Mouse (Mus musculus): ENCODE results near the gene Gsk3a.
A peak's percentile ranks its signal among the peaks of the same experiment; 100 is the strongest.

Gene Gsk3a

DNA sequence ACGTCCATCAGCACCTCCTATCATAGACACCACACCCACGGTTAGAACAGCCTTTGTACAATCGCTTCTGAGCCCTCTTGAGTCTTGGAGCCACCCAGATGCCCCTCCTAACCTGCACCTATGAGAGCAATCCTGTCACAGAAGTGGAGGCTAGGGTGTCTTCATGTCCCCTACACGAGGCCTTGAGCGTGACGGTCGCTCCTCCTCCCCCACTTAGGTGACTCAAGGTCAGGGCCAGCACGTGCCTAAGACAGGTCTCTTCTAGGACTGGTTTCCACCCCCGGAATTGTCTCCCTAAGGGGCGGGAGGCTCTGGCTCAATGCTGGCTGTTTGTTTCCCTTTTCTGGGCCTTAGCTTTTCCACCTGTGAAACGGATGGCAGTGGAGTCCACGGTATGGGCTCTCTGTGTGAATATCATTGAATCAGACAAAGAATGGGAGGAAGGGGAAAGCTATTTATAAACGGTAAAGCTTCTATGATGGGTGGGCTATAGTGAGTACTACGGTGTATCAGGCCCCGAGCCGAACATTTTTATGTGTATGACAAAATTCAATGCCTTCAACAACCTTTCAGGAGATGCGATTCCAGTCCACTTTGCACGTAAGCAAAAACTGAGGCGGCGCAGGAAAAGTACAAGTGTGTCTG, 17.1 kb downstream of the Gsk3a start, which contains the start of gene Dedd2:
Dedd2 (minus strand) TSS at position 159 of the 645 bp plus-strand sequence.
- peak; percentile 49 for DNase-seq (ENCODE audit: low spot score)

DNA sequence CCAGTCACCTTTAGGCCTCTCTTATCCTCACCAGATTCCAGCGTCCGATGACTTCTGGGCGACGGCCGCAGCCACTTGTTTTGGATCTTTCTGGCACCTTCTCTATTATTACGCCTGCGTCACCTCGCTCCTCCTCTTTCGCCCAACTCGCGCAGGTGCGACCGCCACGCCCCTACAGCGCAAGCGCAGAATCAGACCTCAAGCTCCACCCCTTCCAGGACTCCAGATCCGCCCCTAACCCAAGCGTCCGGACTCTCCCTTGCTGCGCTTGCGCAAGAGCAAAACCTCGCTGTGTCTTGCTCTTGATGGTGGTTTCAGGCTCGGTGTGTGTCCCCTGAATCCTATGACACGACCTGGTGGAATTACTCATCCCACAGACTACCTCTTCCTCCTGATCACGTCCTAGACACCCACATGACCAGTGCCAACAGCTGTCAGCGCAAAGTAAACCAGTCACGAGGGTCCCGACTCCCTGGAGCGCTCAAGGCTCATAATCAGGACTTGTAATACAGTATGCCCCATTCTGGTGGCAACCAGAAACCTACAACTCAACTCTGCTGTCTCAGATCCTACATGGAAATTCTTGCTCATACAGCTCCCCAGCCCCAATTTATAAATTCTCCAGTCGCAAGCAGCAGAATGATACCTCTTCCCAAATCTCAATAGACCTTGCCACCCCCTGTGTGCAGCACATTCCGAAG, 17.7 kb downstream of the Gsk3a start:
- DNase-seq (ENCODE audit: low spot score): peak; percentile 97

DNA sequence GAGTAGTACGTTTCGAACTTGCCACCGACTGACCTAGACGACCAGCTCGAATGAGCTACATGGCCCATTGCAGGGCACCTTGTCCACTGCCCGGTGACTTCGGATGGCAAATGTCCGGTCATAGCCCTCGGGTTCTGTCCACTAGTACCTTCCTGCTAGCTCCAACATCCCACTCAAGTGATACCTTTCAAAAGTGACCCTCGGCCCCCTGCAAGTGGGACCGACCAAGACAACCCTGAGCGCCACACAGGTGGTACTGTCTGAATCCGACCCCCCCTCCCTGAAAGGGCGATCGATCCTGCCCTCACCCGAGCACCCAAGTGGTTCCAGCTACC, 18.3 kb downstream of the Gsk3a start:
- DNase-seq (ENCODE audit: low spot score): no peak

DNA sequence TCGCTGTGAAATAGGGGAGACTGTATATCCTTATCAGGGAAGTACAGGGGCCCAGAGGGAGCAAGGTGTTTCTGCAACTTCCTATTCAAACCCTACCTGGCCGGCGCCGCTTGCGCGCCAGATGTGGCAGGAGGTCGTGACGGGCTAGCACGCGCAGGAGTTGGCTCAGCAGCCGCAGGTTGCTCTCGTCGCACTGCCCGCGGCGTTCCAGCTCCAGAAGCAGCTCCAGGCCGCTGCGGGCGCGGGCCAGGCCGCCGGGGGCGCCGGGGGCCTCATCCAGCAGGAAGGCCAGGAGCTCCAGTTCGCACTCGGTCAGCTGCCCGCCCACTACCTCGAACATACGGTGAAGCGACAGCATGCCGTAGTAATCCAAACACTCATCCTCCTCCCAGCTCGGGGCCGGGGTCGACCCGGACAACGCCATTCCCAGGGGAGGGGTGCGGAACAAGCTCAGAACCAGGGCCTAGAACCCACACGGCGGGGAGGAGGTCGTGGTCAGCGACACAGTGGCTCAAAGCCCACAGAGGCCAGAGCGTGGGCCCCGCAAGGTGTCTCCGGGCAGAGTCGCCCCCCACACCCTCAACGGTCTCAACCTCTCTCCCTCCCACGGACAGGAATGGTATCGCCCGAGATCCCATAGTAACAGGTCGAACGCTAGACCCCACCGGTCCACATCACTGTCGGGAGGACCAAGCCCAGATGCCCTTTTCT, 18.8 kb downstream of the Gsk3a start:
- peak; percentile 51 for DNase-seq (ENCODE audit: low spot score)

DNA sequence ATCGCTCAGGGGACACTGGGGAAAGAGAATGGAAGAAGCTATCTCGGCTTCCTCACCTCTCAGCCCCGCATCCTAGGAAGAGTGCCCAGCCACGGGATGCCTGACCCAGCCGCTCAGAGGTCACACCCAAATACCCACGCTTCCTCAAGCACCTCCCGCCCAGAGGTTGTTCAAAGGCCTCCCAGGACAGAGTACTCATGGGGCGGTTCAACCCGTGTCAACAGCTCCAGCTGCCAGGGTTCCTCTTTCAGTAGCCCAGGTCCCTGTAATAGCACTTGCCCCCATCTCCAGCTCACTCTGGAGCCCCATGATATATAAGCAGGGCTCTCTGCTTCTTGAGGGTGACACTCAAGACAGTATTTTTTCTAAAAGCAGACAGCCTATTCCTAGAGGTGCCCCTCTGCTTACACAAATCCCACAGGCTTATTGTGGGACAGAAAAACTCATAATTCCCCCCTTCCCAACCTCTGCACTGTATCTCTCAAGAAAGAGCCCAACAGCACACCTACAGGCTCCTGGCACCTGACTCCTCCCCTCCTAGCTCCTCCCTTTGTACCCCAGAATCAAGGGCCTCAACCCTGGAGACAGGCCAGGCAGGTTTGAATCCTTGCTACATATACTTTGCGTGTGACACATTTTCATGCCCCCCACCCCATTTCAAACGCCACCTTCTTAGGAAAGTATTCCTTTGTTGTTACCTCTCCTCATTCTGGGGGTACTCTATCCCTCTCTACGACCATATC, 19.8 kb downstream of the Gsk3a start:
- no peak for DNase-seq (ENCODE audit: low spot score)

DNA sequence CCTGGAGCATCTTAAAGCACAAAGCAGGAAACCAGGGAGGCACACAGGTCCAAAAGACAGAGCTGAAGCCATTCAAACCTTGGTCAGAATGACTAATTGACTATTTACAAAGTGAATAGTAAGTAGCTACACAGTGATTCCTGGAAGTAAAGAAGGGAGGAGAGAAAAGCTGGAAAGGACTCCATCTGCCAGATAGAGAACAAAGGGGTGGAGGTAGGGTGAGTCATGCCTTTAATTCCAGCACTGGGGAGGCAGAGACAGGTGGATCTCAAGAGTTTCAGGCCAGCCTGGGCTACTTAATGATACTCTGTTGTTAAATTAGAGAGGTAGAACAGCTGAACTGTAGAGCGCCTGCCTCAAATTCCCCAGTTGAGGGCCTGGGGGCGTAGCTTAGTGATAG, 23.5 kb downstream of the Gsk3a start:
- no peak for DNase-seq (ENCODE audit: low spot score)

DNA sequence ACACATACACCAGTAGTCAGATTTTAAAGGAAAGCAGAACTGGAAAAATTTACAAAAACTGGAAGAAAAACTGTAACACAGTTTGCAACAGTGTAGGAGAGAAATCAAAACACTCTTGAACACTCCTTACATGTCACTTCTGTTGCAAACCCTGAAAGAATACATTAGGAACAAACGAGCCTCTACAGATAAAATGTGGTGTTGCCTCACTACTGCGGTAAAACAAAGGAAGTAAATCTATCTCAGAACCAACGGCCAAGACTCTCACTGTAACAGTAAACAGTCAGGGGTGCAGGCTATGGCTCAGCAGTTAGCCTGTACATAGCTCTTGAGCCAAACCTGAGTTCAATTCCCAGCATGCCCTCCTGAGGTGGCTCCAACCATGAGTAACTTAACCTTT, 24.6 kb downstream of the Gsk3a start:
- DNase-seq (ENCODE audit: low spot score): no peak

DNA sequence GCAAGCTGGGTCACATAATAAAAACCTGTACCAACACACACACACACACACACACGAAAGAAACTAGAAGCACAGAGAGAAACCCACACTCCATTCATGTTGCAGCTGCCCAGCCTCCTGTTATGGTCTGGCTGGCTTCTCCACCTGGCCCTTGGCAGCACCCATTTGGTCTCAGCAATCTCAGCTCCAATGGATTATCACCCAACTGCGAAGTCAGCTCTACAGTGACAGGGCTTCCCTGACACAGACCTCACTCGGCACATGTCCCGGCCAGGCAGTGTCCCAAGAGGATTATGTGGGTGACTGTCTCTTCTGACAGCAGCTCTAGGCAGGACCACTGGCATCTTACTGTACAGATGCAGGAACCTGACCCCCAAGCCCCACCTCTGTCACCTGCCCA, 27.2 kb downstream of the Gsk3a start:
- no peak for DNase-seq (ENCODE audit: low spot score)

DNA sequence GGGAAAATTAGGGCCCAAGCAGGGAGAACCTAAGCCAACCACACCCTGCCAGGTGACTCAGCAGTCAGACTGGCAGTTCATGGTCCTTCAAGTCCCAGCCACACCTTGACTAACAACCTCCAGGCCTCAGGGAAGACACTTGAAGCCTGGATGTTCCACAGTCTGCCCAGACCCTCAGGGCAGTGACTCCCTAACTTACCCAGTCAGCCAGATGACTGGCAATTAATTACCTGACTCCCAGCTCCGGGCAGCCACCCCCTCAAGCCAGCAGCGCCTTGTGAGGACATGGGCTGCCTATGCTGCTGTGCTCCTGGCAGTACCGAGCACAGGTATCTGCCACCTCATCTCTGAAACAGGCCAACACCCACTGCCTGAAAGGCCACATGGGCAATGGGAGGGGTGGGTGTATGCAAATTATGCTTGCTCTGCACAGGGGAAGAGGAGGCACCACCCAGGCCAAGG, 28.5 kb downstream of the Gsk3a start:
- no peak for DNase-seq (ENCODE audit: low spot score)

DNA sequence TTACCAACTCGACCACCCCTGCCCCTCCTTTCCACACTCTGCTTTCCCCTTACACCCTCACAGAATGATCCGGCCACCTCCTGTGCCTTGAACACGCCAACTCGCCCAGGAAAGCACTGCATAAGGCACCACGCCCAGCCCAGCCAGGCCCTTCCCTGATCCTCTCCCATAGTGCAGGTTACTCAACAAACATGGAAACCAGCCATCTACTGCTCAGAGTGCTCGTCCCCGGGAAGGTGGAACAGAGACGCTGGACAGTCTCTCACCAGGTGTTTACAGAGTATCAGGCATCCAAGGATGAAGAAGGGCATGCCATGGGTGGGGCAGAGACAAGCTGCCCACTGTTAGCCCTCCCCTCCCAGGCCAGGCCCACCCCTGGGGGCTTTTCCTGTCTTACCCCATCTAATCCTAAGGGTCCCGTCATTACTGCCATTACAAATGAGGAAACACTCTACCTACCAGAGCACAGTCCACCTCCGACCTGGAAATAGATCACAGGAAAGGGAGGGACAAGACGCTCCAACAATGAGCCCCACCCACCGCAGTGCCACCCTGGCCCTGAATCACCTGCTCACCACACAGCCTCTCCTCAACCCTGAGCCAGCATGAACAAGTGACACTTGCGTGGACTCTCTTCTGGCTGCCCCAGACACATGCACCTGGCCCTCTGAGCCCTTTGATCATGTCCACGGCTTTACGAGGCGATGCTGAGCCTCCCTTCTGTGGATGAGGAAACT, 31.4 kb downstream of the Gsk3a start:
- no peak for DNase-seq (ENCODE audit: low spot score)

DNA sequence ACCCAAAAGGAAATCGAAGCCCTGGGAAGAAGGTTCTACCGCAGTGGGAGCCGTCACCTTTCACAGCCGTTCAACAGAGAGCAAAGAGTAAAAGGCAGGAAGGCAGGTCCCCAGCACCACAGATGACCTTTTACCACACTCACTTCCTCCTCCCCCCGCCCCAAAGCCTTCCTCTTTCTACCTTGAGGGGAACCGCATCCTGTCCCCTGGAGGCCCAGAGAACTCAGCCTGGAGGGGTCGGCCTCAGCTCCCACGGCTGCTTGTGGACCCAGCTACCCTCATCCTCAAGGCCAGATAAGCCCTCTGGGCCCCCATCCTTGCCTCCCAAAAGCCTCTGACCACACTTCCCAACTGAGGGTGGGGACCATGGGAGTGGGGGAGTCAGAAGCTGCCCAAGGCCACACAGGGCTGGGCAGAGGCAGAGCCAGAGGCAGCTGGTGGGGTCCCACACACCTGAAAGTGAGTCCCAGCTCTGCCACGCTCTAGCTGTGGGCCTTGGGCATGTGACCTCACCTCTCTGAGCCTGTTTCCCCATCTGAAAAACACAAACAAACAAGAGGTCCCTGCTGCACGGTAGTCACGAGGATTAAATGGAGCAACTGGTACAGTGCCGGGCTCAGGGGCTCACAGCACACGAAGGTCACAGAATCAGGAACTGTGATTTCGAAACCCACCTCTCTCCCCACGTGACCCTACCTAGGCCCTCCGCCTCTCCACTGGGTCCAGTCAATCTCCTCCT, 32.1 kb downstream of the Gsk3a start:
- no peak for DNase-seq (ENCODE audit: low spot score)

DNA sequence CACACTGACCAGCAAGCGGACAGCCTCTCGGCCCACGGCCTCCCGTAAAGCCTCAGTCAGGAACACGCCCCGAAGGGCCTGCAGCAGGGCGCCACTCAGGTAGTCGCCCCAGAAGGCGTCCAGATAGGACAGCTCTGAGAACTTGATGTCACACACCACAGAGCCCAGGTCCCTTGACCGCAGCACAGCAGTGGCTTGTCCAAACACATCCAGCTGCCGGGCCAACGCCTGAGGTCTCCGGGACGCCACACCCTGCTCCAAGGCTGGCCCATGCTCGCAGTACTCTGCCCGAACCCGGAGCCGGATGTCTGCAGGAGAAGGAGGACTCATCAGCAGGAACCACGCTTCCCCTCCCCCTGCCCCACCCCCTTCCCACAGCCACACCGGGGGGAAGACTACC, 34.0 kb downstream of the Gsk3a start:
- DNase-seq (ENCODE audit: low spot score): no peak

DNA sequence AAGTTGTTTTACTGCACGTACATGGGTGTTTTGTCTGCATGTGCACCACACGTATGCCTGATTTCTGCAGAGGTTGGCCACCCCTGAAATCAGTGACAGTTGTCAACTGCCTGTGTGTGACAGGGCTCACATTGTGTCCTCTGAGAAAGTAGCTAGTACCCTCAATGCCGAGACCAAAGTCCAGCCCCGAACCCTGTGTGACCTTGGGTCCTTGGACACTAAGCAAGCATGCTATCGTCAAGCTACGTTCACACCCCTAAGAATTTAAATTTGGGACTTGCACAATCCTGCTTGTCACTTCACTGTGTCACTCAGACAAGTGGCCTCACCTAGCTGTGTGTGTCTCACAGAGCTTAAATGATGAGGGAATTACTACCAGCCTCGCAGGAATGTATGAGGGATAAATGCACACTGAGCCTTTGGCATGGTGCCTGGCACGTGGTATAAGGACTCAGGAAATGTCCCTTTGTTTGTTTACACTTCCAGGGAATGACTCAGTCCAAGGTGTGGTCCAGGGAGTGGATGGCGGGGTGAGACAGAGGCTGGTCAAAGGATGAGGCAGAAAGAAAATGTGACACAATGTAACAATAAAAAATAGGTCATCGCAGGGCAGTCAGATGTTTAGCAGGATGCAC, 40.1 kb downstream of the Gsk3a start:
- DNase-seq (ENCODE audit: low spot score): no peak

DNA sequence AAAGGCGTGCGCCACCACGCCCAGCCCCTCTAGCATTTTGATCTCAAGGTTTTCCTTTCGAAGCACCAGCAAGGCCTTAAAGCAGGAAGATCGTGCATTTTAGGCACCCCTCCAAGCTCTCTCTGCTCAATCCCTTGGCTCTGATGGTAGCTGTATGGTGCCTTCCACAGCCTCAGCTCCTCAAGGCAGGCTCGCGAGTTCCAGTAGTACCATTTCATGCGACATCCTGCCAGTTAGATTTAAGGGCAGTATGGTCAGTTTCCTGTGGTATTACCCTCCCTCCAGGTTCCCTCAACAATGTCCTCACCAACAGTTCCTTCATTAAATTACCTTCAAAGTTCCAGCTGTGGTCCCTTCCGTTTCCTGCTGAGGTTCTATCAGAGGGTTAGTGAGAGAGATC, 41.5 kb downstream of the Gsk3a start:
- DNase-seq (ENCODE audit: low spot score): no peak

DNA sequence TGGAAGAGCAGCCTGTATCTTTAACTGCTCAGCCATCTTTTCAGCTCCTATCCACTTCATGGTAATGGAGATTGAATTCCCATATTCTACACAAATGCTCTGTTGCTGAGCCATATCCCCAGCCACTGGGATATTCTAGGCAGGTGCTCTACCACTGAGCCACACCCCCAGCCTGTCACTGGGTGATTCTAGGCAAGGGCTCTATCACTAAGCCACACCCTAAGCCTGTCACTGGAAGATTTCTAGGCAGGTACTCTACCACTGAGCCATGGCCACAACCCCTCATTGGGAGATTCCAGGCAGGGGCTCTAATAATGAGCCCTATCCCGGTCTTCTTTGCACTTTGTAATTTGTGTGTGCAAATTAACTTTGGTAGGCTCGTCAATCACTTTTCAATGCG, 42.5 kb downstream of the Gsk3a start:
- DNase-seq (ENCODE audit: low spot score): no peak

DNA sequence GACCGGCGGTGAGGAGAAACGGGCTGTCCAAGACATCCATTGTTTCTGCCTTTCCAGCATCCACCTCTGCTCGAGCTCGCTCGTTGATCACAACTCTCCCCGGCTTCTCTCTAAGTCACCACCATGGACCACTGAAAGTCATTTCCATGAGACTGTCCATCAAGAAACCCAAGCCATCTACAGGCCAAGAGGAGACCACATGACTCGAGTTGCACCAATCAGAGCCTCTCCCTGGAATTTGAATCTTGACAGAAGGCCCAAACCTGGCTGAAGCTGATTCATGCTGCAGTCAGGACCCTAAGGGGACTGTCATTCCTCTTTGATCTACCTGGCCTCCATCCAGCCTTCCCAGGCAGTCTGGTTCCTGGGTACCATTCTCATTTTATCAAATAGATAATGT, 45.5 kb downstream of the Gsk3a start:
- DNase-seq (ENCODE audit: low spot score): no peak

DNA sequence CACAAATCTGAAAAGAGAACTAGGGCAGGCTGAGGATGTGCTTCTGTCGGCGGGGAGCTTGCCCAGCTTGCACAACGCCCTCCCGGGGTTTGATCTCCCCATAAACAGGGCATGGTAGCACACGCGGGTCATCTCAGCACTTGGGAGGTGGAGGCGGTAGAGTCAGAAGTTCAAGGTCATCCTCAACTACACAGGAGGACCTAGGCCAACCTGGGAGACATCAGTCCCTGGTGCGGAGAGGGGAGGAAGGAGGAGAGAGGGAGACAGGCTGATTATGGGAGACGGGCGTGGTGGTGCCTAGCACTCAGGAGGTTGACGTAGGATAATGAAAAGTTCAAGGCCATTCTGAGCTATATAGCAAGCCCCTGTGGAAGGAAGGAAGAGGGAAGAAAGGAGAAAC, 46.8 kb downstream of the Gsk3a start:
- DNase-seq (ENCODE audit: low spot score): no peak

DNA sequence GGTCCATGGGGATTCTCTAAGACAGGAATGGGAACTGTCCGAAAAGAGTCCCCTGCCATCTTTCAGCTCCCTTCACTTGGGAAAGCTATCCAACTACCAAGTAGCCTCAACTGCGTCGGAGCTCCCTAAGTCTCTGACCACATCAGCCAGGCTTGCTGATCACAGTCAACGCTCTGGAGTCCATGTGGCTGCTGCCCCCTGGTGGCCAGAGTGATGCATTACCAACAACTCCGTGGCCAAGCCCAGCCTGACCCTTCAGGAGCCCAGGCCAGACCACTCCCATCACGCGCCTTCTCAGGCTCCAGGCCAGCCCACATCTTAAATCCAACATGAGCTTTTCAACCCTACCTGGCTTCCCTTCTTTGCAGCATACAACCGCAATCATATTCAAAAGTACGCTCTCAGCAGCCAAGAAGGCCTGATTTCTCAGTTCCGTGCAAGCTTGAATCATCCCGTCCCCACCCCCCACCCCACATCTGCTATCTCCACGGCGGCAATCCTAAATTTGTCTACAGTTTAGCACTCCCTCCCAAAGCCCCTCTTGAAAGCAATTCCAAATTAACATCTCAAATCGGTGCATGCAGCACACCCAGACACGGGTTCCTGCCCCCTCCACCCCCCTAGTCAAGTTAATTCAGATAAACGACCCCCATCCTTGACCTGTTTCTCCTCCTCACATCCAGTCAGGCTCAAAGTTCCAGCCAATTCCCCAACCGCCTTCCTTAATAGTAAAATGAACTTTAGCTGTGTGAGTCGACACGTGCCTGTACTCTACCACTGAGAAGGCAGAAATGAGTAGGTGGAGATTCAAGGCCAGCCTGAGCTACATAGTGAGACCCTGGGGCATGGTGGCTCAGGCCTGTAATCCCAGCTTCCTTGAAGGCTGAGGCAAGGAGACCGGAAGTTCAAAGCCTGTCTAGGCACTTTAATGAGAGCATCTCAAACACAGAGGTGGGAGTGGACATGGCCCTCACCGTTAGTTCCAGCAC, 49.7 kb downstream of the Gsk3a start:
- peak; percentile 77 for DNase-seq (ENCODE audit: low spot score)

DNA sequence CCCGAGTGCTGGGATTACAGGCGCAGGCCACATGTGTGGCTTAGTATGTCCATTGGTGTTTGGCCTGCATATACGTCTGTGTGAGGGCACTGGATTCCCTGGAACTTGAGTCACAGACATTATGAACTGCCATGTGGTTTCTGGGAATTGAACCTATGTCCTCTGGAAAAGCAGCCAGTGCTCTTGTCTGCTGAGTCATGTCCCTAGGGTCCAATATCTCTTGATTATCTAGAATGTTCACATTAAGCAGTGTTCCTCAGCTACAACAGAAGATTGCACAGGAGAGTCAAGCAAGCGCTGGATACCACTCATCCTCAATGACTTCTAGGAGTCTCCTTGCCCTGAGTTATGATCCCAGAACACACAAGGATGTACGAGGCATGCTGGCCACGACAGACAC, 53.6 kb downstream of the Gsk3a start:
- no peak for DNase-seq (ENCODE audit: low spot score)

DNA sequence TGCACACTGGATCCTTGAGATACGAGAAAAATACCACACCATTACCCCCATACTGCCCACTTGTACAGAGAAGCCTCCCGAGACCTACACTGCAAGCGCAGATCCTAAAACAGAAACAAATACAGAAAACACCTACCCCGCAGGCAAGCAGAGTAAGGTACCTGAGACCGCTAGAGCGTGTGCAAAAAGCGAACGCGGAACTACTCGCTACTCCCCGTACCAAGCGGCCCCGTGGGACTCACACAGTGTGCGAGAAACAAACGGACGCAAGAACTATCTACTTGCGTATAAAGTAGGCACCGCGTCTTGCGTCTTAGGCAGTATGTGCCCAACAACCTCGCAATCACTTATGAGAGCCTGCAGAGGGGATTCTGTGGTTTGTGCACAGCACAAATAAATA, 55.8 kb downstream of the Gsk3a start:
- DNase-seq (ENCODE audit: low spot score): no peak

All from spleen, adult 12 weeks (tissue).